Mouse (Mus musculus) lung, adult 18-20 months (tissue): ENCODE results near the gene Limk2.

ENCODE experiments used
- DNase-seq, 2 experiments: peaks; one replicate each; pipeline ENCODE4 v3.0.0; 2022; ENCODE audit warnings: mixed read lengths in 2 of 2

Limk2 gene

GRCm38 (mm10) chr11:3294641-3295040, 114.3 kb downstream of the Limk2 start:
- DNase-seq, result no peak
